Mouse (Mus musculus): ENCODE measurements around the gene Tmem87b. TPM values are rescaled to one million over a fixed set of nuclear protein-coding genes. Genes with fewer than 3 reads are reported as not detected.

The Tmem87b gene
- polyA plus RNA-seq, 1 experiment from 2014 or later: 39.3 TPM

DNA sequence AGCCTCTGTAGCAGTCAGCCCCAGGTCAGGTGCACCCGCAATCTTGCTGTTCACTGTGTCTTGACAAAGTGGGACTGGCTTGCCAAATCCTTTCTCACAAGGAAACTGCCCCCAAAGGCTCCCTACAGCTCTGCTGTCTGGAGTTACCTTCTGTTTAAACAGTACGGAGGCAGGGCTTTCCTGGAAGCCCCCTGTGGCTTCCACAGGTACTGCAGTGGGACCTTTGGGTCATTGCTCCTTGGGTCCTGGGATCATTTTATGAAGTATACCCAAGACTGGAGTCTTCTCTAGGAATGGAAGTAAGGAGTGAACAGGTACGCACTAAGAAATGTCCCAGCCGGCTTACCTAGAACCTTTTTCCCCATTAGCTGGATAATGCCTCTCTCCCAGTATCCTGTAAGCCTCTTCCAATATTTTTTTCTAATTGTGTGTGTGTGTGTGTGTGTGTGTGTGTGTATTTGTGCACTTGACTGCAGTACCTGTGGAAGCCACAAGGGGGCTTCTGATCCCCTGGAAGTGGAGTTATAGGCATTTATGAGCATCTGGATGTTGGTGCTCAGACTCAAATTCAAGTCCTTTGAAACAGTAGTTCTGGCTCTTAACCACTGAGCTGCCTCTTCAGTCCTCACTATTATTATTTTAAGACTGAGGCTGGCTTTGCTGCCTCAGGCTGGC lies 72.9 kb downstream of the Tmem87b start:
- ATAC-seq: no peak
- Histone ChIP-seq H3K9ac (ENCODE audit: low read depth, low read length) (no peak overlapping the region), H3K4me3 (ENCODE audit: low read depth, low read length) (no peak overlapping the region), H3K4me2 (ENCODE audit: low read length) (no peak overlapping the region), H3K27me3 (ENCODE audit: control insufficient read depth, insufficient read depth, low read depth, low read length) (no peaks in the 10 kb centered on the region), H3K27ac (ENCODE audit: low read length) (no peak overlapping the region), H3K9me3 (replicated peaks; ENCODE audit: control insufficient read depth, low read length, poor library complexity, severe bottlenecking) (no peaks in the 10 kb centered on the region), H3K4me1 (ENCODE audit: control insufficient read depth, insufficient read depth, low read length) (peaks cover 4% of the 10 kb centered on the region; the same call in 1 of the 2 replicates), H3K36me3 (ENCODE audit: control insufficient read depth, insufficient read depth, low read length) (no peaks in the 10 kb centered on the region)
- 95% methylated on average over 4 of the region's 4 CpGs for WGBS

DNA sequence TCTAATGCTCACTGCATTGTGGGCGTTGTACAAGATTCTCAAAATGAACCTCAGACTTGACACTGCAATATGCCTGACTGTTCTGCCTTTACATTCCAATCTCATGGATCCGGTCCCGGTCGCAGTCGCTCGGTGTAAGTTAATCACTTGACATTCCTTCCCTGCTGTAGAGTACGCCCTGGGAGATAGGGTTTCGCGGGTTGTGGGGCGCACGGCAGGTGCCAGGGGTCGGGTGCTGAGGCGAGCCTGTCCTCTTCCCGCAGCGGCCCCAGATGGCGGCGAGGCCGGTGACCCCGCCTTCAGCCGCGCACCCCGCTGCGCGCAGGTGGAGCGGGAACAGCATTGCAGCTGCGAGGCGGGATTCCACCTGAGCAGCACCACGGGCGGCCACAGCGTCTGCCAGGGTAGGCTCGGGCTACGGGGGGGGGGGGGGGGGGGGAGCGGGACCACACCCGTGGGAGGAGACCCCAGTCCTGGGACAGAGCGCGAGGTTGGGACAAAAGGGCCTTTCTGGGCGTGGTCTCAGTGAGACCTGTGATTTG lies 74.3 kb downstream of the Tmem87b start:
- peak; percentile 72 for ATAC-seq
- Histone ChIP-seq H3K9me3 (replicated peaks; ENCODE audit: control insufficient read depth, low read length, poor library complexity, severe bottlenecking) (no peaks in the 10 kb centered on the region), H3K27me3 (ENCODE audit: control insufficient read depth, insufficient read depth, low read depth, low read length) (no peaks in the 10 kb centered on the region), H3K9ac (ENCODE audit: low read depth, low read length) (peak overlapping the region; percentile 72), H3K4me1 (ENCODE audit: control insufficient read depth, insufficient read depth, low read length) (peaks cover 4% of the 10 kb centered on the region; the same call in 1 of the 2 replicates), H3K27ac (ENCODE audit: low read length) (no peak overlapping the region), H3K36me3 (ENCODE audit: control insufficient read depth, insufficient read depth, low read length) (no peaks in the 10 kb centered on the region), H3K4me3 (ENCODE audit: low read depth, low read length) (peak overlapping the region; percentile 54), H3K4me2 (ENCODE audit: low read length) (peak overlapping the region; percentile 96)
- WGBS: 3% methylated on average over 33 of the region's 37 CpGs

GRCm38 (mm10) chr2:128902843-128903242 lies 84.9 kb downstream of the Tmem87b start:
- Histone ChIP-seq H3K9me3 (replicated peaks; ENCODE audit: control insufficient read depth, low read length, poor library complexity, severe bottlenecking) (0 out of 2 replicates have a peak, but pooled peaks cover 3% of the 10 kb centered on the region), H3K27me3 (ENCODE audit: control insufficient read depth, insufficient read depth, low read depth, low read length) (no peaks in the 10 kb centered on the region), H3K36me3 (ENCODE audit: control insufficient read depth, insufficient read depth, low read length) (no peaks in the 10 kb centered on the region), H3K4me3 (ENCODE audit: low read depth, low read length) (no peak overlapping the region), H3K4me2 (ENCODE audit: low read length) (no peak overlapping the region), H3K9ac (ENCODE audit: low read depth, low read length) (no peak overlapping the region), H3K27ac (ENCODE audit: low read length) (no peak overlapping the region), H3K4me1 (ENCODE audit: control insufficient read depth, insufficient read depth, low read length) (no peaks in the 10 kb centered on the region)
- 96% methylated on average over 6 of the region's 6 CpGs for WGBS
- ATAC-seq: no peak

DNA sequence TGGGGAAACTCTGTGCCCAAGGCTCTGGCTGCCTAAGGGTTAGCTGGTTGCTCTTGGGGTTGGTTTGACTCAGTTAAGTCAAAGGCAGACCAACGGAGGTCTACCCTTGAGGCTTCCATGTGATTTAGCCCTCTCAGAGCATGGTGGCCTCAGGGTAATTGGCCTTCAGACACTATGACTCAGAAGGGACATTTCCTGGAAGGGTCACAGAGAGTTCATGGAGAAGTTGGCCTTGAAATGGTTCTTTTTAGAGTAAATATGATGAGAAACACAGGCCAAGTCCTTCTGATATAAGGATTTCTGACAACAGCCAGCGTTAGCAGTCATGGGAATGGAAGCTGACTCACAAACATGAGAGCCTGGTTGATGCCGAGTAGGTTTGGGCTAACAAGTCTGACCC lies 85.7 kb downstream of the Tmem87b start:
- 91% methylated on average over 3 of the region's 3 CpGs for WGBS
- H3K27ac ChIP-seq (ENCODE audit: low read length): no peak overlapping the region

More for the DNA sequence above, 85.7 kb downstream of the Tmem87b start:
- ATAC-seq: no peak
- H3K9me3 ChIP-seq (replicated peaks; ENCODE audit: control insufficient read depth, low read length, poor library complexity, severe bottlenecking): 0 out of 2 replicates have a peak, but pooled peaks cover 3% of the 10 kb centered on the region
- H3K27me3 ChIP-seq (ENCODE audit: control insufficient read depth, insufficient read depth, low read depth, low read length): no peaks in the 10 kb centered on the region
- no peaks in the 10 kb centered on the region for H3K4me1 ChIP-seq (ENCODE audit: control insufficient read depth, insufficient read depth, low read length)
- H3K4me2 ChIP-seq (ENCODE audit: low read length): no peak overlapping the region
- no peaks in the 10 kb centered on the region for H3K36me3 ChIP-seq (ENCODE audit: control insufficient read depth, insufficient read depth, low read length)
- H3K4me3 ChIP-seq (ENCODE audit: low read depth, low read length): no peak overlapping the region
- H3K9ac ChIP-seq (ENCODE audit: low read depth, low read length): no peak overlapping the region

Other genes starting within 250 kb of the Tmem87b start
- not detected in 2 replicates for gene Spdye4c, start 226.9 kb upstream of the Tmem87b start, polyA plus RNA-seq (2015; fragmentation: Nextera tagmentation; extraction: Ambion mirVana)
- 44.1 and 47.8 TPM in 2 replicates for gene Anapc1, start 130.7 kb upstream of the Tmem87b start, polyA plus RNA-seq (2015; fragmentation: Nextera tagmentation; extraction: Ambion mirVana)
- gene Mertk, start 119.2 kb upstream of the Tmem87b start, polyA plus RNA-seq (2015; fragmentation: Nextera tagmentation; extraction: Ambion mirVana): 1.5 and 1.9 TPM in 2 replicates
- gene Fbln7, start 44.9 kb downstream of the Tmem87b start, polyA plus RNA-seq (2015; fragmentation: Nextera tagmentation; extraction: Ambion mirVana): 2.7 and 4.0 TPM in 2 replicates
- gene Zc3h8, start 126.0 kb downstream of the Tmem87b start, polyA plus RNA-seq (2015; fragmentation: Nextera tagmentation; extraction: Ambion mirVana): 16.1 and 17.7 TPM in 2 replicates
- gene Zc3h6, start 149.3 kb downstream of the Tmem87b start, polyA plus RNA-seq (2015; fragmentation: Nextera tagmentation; extraction: Ambion mirVana): 3.7 and 4.2 TPM in 2 replicates
- 15.8 and 18.8 TPM in 2 replicates for gene Gm10762, start 149.6 kb downstream of the Tmem87b start, polyA plus RNA-seq (2015; fragmentation: Nextera tagmentation; extraction: Ambion mirVana)
- 1.0 TPM in 2 replicates for gene Vinac1, start 230.1 kb downstream of the Tmem87b start, polyA plus RNA-seq (2015; fragmentation: Nextera tagmentation; extraction: Ambion mirVana)
- gene Ttl, start 247.8 kb downstream of the Tmem87b start, polyA plus RNA-seq (2015; fragmentation: Nextera tagmentation; extraction: Ambion mirVana): 31.1 and 34.2 TPM in 2 replicates

All from midbrain, embryonic 16.5 days (tissue).